Mouse (Mus musculus) megakaryocyte progenitor cell, adult 5-6 weeks (primary cell): ENCODE measurements around the gene Gm20481. TPM values are rescaled to one million over a fixed set of nuclear protein-coding genes. Genes with fewer than 3 reads are reported as not detected.
"Not testable (repeated sequence)": the region's sequence is repeated elsewhere in the genome, so short reads cannot be mapped to it uniquely, and the experiment has no call there.

Experiments
- ATAC-seq: replicated peaks from 2 replicates; pipeline ENCODE4 v1.8.0; 2016; ENCODE audit warnings: mild to moderate bottlenecking, moderate TSS enrichment, inconsistent platforms; ENCODE audit not compliant: poor library complexity
- total RNA-seq, 2 experiments: library from RNA; stranded (forward) in 1 of 2; stranded (reverse) in 1 of 2; fragments of 157-497, 149-512 nt in 1 of 2; fragments of 200-1000 nt in 1 of 2; gene quantifications; 2 replicates each; pipeline versions ENCODE4 v1.2.3 to v1.2.4; 2015 to 2017

Gm20481 gene
- total RNA-seq, 2 experiments from 2014 or later: not detected

GRCm38 (mm10) chr17:34971694-34972068 lies 2.0 kb downstream of the Gm20481 start:
- peak; percentile 42 for ATAC-seq

- ATAC-seq: peak; percentile 93
Measured at GRCm38 (mm10) chr17:34972069-34972749, 2.5 kb downstream of the Gm20481 start, which contains the start of the genes Hspa1a and Hspa1l. Gene Hspa1a (minus strand): TSS chr17:34972156. Gene Hspa1l (plus strand): TSS chr17:34972703.

- no peak for ATAC-seq
Measured at GRCm38 (mm10) chr17:34975581-34976492, 6.1 kb downstream of the Gm20481 start.

GRCm38 (mm10) chr17:34977000-34977399 lies 7.3 kb downstream of the Gm20481 start:
- ATAC-seq: no peak

GRCm38 (mm10) chr17:34978239-34978638 lies 8.5 kb downstream of the Gm20481 start:
- ATAC-seq: no peak

GRCm38 (mm10) chr17:34979631-34980030 lies 9.9 kb downstream of the Gm20481 start:
- ATAC-seq: no peak

- peak; percentile 32; the same call in 1 of the 2 replicates for ATAC-seq
Measured at GRCm38 (mm10) chr17:34980655-34981054, 10.9 kb downstream of the Gm20481 start.

- peak; percentile 77 for ATAC-seq
Measured at GRCm38 (mm10) chr17:34981690-34982180, 12.0 kb downstream of the Gm20481 start, which contains the start of gene Lsm2. Gene Lsm2 (plus strand): TSS chr17:34981862.

- ATAC-seq: peak; percentile 48
Measured at GRCm38 (mm10) chr17:34982328-34982727, 12.6 kb downstream of the Gm20481 start.

- peak; percentile 47 for ATAC-seq
Measured at GRCm38 (mm10) chr17:34984218-34984617, 14.5 kb downstream of the Gm20481 start.

GRCm38 (mm10) chr17:34994751-34995150 lies 25.0 kb downstream of the Gm20481 start:
- no peak for ATAC-seq

- not testable (repeated sequence) for ATAC-seq
Measured at GRCm38 (mm10) chr17:34995192-34995591, 25.5 kb downstream of the Gm20481 start.

GRCm38 (mm10) chr17:34995927-34996326 lies 26.2 kb downstream of the Gm20481 start:
- not testable (repeated sequence) for ATAC-seq

GRCm38 (mm10) chr17:34996411-34997141 lies 26.9 kb downstream of the Gm20481 start:
- no peak for ATAC-seq

- ATAC-seq: no peak
Measured at GRCm38 (mm10) chr17:34997142-34997483, 27.4 kb downstream of the Gm20481 start.

- no peak for ATAC-seq
Measured at GRCm38 (mm10) chr17:34998526-34999430, 29.1 kb downstream of the Gm20481 start.

GRCm38 (mm10) chr17:34999871-35000716 lies 30.4 kb downstream of the Gm20481 start:
- ATAC-seq: peak; percentile 16; the same call in 1 of the 2 replicates

- peak; percentile 61 for ATAC-seq
Measured at GRCm38 (mm10) chr17:35000717-35001451, 31.2 kb downstream of the Gm20481 start, which contains the start of gene Vars. Gene Vars (plus strand): TSS chr17:35000987.
